Mouse (Mus musculus) intestine, embryonic 16.5 days (tissue): ENCODE measurements around the gene Syt3. TPM values are rescaled to one million over a fixed set of nuclear protein-coding genes. Genes with fewer than 3 reads are reported as not detected.

ENCODE experiments used
- ATAC-seq: fragments of 200-750 bp; cut with Nextera tagmentation; 2 replicates; pipeline ENCODE4 v1.8.0; 2017; ENCODE audit warnings: moderate TSS enrichment, moderate library complexity
- H3K27ac ChIP-seq: fragments of 300-500 bp; sonication (generic); 2 replicates; pipeline ENCODE4 v1.5.1; 2014; ENCODE audit warnings: mild to moderate bottlenecking, low read length
- H3K27me3 ChIP-seq: fragments of 300-500 bp; sonication (generic); replicated peaks from 2 replicates; pipeline ENCODE4 v1.6.1; 2014; ENCODE audit warnings: low read length, control low read depth, mixed read lengths; ENCODE audit not compliant: control insufficient read depth, insufficient read depth
- H3K36me3 ChIP-seq: fragments of 300-500 bp; sonication (generic); 2 replicates; pipeline ENCODE4 v1.6.1; 2014; ENCODE audit warnings: low read length, control low read depth; ENCODE audit not compliant: control insufficient read depth, insufficient read depth
- H3K4me1 ChIP-seq: fragments of 300-500 bp; sonication (generic); 2 replicates; pipeline ENCODE4 v1.6.1; 2014; ENCODE audit warnings: low read length, control low read depth, mixed read lengths; ENCODE audit not compliant: control insufficient read depth, insufficient read depth
- H3K4me2 ChIP-seq: fragments of 300-500 bp; sonication (generic); 2 replicates; pipeline ENCODE4 v1.6.1; 2014; ENCODE audit warnings: low read depth, low read length, control low read depth
- H3K4me3 ChIP-seq: fragments of 300-500 bp; sonication (generic); 2 replicates; pipeline ENCODE4 v1.5.1; 2014; ENCODE audit warnings: mild to moderate bottlenecking, low read length
- H3K9ac ChIP-seq: fragments of 300-500 bp; sonication (generic); 2 replicates; pipeline ENCODE4 v1.6.1; 2014; ENCODE audit warnings: low read depth, low read length
- H3K9me3 ChIP-seq: fragments of 300-500 bp; sonication (generic); 2 replicates; pipeline ENCODE4 v1.6.1; 2016; ENCODE audit warnings: low read length, control low read depth; ENCODE audit not compliant: control insufficient read depth
- WGBS: fragments of 180-500 bp; shearing (Covaris S2); extraction: QIAGEN DNeasy Blood & Tissue Kit; methylation state at CpG from one replicate; pipeline ENCODE4 v1.1.7; 2014; 5-methylcytosine and 5-hydroxymethylcytosine counted together
- polyA plus RNA-seq: library from polyadenylated mRNA; unstranded; fragments of >200 nt; fragmentation: Nextera tagmentation; extraction: Ambion mirVana; gene quantifications from 2 replicates; pipeline ENCODE4 v1.2.1, GENCODE M21; 2015

Gene Syt3
- polyA plus RNA-seq, 1 experiment from 2014 or later = 1.2 TPM

DNA sequence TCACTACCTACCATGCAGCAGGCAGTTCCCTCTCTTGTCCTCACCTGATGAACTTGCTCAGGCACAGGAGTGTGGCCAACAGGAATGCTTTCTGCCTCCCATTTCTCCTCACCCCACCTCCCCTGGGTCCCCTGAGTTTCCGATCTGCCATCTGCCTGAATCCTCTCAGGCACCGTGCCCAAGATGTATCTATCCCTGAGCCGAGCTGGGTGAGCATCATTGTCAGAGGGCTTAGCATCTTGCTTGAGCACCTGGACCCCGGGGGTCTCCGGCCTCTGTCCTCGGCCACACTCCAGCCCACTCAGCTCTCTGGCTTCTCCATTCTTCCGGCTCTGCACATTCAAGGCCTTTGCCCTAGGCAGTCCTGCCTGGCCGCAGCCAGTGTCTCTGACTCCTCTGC, 54.0 kb downstream of the Syt3 start:
- H3K27ac ChIP-seq = no peak overlapping the region
- H3K27me3 ChIP-seq = peaks cover 39% of the 10 kb centered on the region
- no peak overlapping the region for H3K4me3 ChIP-seq
- WGBS = 66% methylated on average over 8 of the region's 8 CpGs
- no peaks in the 10 kb centered on the region for H3K9me3 ChIP-seq
- no peak overlapping the region for H3K9ac ChIP-seq
- no peak overlapping the region for H3K4me2 ChIP-seq
- no peaks in the 10 kb centered on the region for H3K36me3 ChIP-seq
- ATAC-seq = no peak
- no peaks in the 10 kb centered on the region for H3K4me1 ChIP-seq

DNA sequence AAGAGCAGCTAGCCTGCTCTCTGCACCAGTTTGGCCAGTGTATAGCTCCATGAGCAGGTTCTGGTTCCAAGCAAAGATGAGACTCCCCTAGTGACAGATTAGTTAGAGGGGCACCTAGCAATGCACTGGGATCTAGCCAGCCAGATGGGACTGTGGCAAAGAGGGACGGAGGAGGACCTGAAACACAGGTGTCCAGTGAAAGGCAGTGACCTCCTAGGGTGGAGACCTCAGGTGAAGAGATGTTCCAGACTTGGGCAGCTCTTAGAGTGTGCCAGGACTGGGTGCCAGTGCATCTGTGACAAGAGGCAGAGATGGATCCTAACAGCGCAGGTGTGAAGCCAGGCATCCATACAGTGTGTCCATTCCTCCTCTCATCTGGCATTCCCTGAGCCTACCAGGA, 55.8 kb downstream of the Syt3 start:
- Histone ChIP-seq H3K27ac (no peak overlapping the region), H3K27me3 (peaks cover 56% of the 10 kb centered on the region), H3K9me3 (no peaks in the 10 kb centered on the region), H3K4me1 (no peaks in the 10 kb centered on the region), H3K4me3 (no peak overlapping the region), H3K4me2 (no peak overlapping the region), H3K9ac (no peak overlapping the region), H3K36me3 (no peaks in the 10 kb centered on the region)
- no peak for ATAC-seq
- 74% methylated on average over 2 of the region's 2 CpGs for WGBS

DNA sequence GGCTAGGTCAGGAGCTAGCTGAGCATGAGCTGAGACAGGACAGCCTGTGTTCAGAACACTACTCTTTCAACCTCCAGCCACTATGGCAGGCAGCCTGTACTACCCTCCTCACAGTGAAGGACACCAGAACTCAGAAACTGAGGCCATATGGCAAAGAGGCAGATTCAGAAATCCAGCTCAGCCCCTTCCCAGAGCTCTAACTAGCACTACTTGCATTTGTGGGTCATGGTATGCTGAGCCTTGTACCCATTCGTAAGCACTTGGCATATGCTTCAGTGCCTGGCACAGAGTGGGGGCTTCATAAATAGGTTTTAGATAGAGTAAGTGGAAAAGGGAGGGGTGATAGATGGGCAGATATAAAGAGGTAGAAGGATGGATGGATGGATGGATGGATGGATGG, 56.6 kb downstream of the Syt3 start:
- Histone ChIP-seq H3K36me3 (no peaks in the 10 kb centered on the region), H3K4me3 (no peak overlapping the region), H3K27ac (no peak overlapping the region), H3K4me2 (no peak overlapping the region), H3K9me3 (no peaks in the 10 kb centered on the region), H3K27me3 (peaks cover 64% of the 10 kb centered on the region), H3K4me1 (no peaks in the 10 kb centered on the region), H3K9ac (no peak overlapping the region)
- no peak for ATAC-seq
- WGBS = 77% methylated on average over 1 of the region's 1 CpGs

DNA sequence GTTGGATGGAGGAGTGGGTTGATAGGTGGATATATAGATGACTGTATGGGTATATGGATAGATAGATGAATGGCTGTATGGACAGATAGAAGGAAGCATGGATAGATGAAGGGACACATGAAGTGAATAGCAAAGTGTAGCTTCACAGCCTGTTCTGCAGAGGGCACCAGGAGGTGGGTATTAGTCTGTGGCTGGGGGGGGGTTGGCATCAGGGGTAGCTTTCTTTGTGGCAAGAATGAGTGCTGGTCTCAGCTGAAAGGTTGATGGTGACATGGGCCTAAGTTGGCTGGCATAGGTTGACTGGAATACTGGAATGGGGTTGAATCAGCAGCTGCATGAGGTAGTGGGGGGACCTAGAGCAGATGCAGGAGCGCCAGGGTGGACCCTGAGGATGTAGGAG, 57.3 kb downstream of the Syt3 start:
- Histone ChIP-seq H3K9me3 (no peaks in the 10 kb centered on the region), H3K9ac (no peak overlapping the region), H3K27ac (no peak overlapping the region), H3K27me3 (peaks cover 71% of the 10 kb centered on the region), H3K4me1 (no peaks in the 10 kb centered on the region), H3K4me2 (no peak overlapping the region), H3K4me3 (no peak overlapping the region), H3K36me3 (no peaks in the 10 kb centered on the region)
- no peak for ATAC-seq
- WGBS = 0% methylated on average over 1 of the region's 1 CpGs

DNA sequence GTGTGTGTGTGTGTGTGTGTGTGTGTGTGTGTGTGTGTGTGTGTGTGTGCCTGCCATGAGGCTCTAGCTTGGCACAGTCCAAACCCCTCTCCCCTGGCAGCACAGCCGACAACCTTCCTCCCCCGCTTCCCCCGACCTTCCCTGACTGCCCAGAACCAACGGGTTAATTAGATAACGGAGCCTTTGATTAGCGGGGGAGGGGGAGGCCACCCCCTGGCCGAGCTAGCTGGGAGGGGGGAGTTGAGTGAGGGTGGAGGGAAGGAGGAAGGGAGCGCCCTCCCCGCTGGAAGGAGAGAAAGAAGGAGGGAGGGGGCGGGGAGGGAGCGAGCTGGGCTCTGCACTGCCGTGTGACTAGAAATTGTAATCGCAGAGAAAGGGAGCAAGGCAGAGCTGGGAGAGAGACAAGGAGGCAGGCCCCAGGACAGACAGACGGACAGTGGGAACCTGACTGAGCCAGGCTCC, 57.8 kb downstream of the Syt3 start:
- no peak overlapping the region for H3K27ac ChIP-seq
- no peaks in the 10 kb centered on the region for H3K4me1 ChIP-seq
- H3K27me3 ChIP-seq = peaks cover 75% of the 10 kb centered on the region
- WGBS = 2% methylated on average over 13 of the region's 14 CpGs
- H3K4me3 ChIP-seq = peak overlapping the region; percentile 4
- H3K9me3 ChIP-seq = no peaks in the 10 kb centered on the region
- peak; percentile 54; the same call in 1 of the 2 replicates for ATAC-seq
- H3K36me3 ChIP-seq = no peaks in the 10 kb centered on the region
- peak overlapping the region; percentile 17 for H3K9ac ChIP-seq
- 0 out of 2 replicates have a peak overlapping the region, but pooled peaks have one; percentile 13 for H3K4me2 ChIP-seq

DNA sequence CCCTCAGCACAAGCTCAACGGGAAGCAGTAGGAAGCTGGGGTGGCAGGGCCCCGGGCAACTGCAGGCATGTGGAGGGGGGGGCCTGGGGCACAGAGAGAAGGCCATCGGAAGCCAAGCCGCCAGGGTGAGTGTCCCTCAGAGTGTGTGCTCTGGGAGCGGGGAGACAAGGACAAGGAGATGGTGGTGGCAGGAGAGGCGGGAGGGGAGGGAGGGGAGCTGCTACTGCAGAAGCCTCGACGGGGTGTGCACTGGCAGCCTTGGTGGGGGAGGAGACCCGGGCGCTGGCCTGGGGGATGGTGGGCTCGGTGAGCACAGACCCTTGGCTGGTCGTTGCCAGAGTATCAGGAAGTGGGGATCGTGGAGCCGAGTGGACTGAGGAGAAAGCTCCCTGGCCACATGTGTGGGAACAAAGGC, 58.5 kb downstream of the Syt3 start:
- H3K36me3 ChIP-seq = no peaks in the 10 kb centered on the region
- H3K9me3 ChIP-seq = no peaks in the 10 kb centered on the region
- no peak for ATAC-seq
- H3K9ac ChIP-seq = peak overlapping the region; percentile 17
- no peak overlapping the region for H3K27ac ChIP-seq
- peaks cover 72% of the 10 kb centered on the region for H3K27me3 ChIP-seq
- peak overlapping the region; percentile 4 for H3K4me3 ChIP-seq
- H3K4me2 ChIP-seq = peak overlapping the region; percentile 13; the same call in 1 of the 2 replicates
- H3K4me1 ChIP-seq = no peaks in the 10 kb centered on the region
- under 1% methylated on average over 14 of the region's 14 CpGs for WGBS

DNA sequence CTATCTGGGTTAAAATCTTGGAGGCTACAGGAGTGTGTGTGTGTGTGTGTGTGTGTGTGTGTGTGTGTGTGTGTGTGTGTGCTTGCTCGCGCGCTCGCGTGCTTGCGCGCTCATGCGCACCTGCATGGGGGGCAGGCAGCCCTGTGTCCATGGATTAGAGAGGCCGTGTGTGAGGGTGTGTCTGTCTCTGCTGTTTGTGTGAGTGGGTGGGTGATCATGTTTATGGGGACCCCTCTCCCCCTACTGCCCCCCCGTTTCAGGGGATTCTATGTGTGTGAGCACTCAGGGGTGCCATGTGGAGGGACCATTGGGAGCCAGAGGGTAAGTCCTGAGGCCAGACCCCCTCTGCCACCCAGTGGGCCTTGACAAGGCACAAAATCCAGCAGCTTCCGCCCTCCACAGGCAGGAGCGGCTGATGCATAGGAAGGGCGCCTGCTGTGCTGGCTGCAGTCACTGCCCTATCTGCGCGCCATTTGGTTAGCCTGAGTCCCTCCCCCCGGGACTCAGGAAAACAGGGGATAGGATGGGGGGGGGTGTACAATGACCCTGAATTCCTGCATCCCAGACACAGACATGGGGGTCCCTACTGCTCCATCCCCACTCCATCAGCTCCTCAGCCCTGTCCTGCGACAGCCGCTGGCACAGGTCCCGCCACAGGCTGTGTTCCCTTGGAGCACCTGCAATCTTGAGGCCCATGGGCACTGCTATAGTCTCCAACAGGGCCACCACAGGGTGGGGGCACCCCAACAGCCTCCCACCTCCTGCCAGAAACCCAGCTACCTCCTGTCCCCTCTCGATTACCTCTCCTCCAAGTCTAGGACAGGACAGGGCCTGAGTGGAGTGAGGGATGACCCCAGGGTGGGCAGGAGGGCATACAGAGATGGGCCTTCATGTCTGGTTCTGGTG, 59.6 kb downstream of the Syt3 start:
- no peak for ATAC-seq
- 5% methylated on average over 20 of the region's 20 CpGs for WGBS
- Histone ChIP-seq H3K9ac (no peak overlapping the region), H3K9me3 (no peaks in the 10 kb centered on the region), H3K4me2 (no peak overlapping the region; the same call in 1 of the 2 replicates), H3K4me3 (peak overlapping the region; percentile 4), H3K36me3 (no peaks in the 10 kb centered on the region), H3K27ac (no peak overlapping the region), H3K4me1 (no peaks in the 10 kb centered on the region), H3K27me3 (peaks cover 70% of the 10 kb centered on the region)

- H3K4me1 ChIP-seq = no peaks in the 10 kb centered on the region
- no peaks in the 10 kb centered on the region for H3K36me3 ChIP-seq
- H3K4me3 ChIP-seq = no peak overlapping the region
- no peak overlapping the region for H3K4me2 ChIP-seq
- WGBS = 9% methylated on average over 29 of the region's 29 CpGs
- H3K9ac ChIP-seq = no peak overlapping the region
- H3K27me3 ChIP-seq = peaks cover 61% of the 10 kb centered on the region
- H3K9me3 ChIP-seq = no peaks in the 10 kb centered on the region
- H3K27ac ChIP-seq = no peak overlapping the region
- no peak for ATAC-seq
Observed at GRCm38 (mm10) chr7:44444886-44445527, 61.1 kb downstream of the Syt3 start.

- WGBS = 14% methylated on average over 7 of the region's 7 CpGs
- no peak overlapping the region for H3K4me3 ChIP-seq
- ATAC-seq = no peak
- no peaks in the 10 kb centered on the region for H3K4me1 ChIP-seq
- H3K4me2 ChIP-seq = no peak overlapping the region
- peaks cover 57% of the 10 kb centered on the region for H3K27me3 ChIP-seq
- no peaks in the 10 kb centered on the region for H3K36me3 ChIP-seq
- no peak overlapping the region for H3K9ac ChIP-seq
- no peak overlapping the region for H3K27ac ChIP-seq
- no peaks in the 10 kb centered on the region for H3K9me3 ChIP-seq
Observed at GRCm38 (mm10) chr7:44445528-44445923, 61.6 kb downstream of the Syt3 start.
